Mouse (Mus musculus) E14TG2a.4 (cell line): ENCODE data around the gene Slc35c2.

Experiments used
- CTCF ChIP-seq: conservative IDR thresholded peaks from 2 replicates; pipeline ENCODE4 v1.5.1; 2014; ENCODE audit warnings: low read length
- NANOG ChIP-seq: IDR thresholded peaks from 2 replicates; pipeline ENCODE4 v1.6.1; 2014; ENCODE audit warnings: borderline replicate concordance, low read length, mixed read lengths
- POU5F1 ChIP-seq: IDR thresholded peaks from 2 replicates; pipeline ENCODE4 v1.6.1; 2014; ENCODE audit warnings: low read length, borderline replicate concordance

DNA sequence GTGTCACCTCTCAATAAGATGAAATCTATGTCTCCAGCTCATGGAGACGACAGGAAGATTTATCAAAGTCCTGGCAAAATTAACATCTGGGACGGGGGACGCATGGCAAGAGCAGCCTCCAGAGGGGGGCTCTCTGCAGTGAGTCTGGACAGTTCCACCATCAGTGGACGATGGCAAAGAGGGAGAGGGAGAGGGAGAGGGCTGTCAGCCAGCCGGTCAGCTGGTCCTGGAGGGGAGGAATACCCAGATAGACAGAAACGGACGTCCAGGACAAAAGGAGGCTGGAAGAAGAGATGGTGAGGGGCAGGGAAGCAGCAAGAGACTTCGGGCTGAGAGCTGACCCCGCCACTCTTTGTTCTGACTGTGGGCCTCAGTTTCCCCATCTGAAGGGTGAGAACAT, 34.9 kb downstream of the Slc35c2 start:
- no peak for TF ChIP-seq CTCF
- no peak for TF ChIP-seq NANOG
- TF ChIP-seq POU5F1, result no peak
